Mouse (Mus musculus): Measurements from ENCODE around the gene Gstt4. TPM values are rescaled to one million over a fixed set of nuclear protein-coding genes. Genes with fewer than 3 reads are reported as not detected.
"Not testable (repeated sequence)": the region's sequence is repeated elsewhere in the genome, so short reads cannot be mapped to it uniquely, and the experiment has no call there.

The Gstt4 gene
- polyA plus RNA-seq, 1 experiment from 2014 or later: not detected

- H3K9ac ChIP-seq: no peak overlapping the region
- H3K4me3 ChIP-seq: no peak overlapping the region
- H3K27me3 ChIP-seq: 0 out of 2 replicates have a peak, but pooled peaks cover 3% of the 10 kb centered on the region
- H3K4me1 ChIP-seq: peaks cover 25% of the 10 kb centered on the region
- no peak overlapping the region for H3K4me2 ChIP-seq (replicated peaks)
- no peaks in the 10 kb centered on the region for H3K9me3 ChIP-seq (replicated peaks)
- no peak for ATAC-seq (ENCODE audit: low FRiP score)
- peaks cover 12% of the 10 kb centered on the region for H3K36me3 ChIP-seq
- no peak overlapping the region for H3K27ac ChIP-seq
- 96% methylated on average over 12 of the region's 12 CpGs for WGBS
Observed at GRCm38 (mm10) chr10:75852539-75853125, 30.3 kb upstream of the Gstt4 start.

DNA sequence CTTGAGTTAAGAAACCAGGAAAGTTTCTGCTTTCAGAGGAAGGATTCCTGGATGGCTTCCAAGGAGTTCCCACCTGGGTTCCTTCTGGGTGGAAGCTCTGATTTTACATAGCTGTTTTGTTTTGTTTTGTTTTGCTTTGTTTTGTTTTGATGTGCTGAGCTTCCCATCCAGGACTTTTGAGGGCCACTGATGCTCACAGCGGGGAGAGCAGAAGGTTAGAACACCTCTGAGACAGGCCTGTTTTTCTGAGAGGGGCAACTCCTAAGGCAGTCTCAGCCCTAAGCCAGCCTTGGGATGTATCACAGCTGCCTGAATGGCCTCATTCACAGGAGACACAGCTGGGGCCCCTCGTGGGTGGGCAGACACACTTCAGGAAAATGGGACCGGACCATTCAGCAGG is 29.3 kb upstream of the Gstt4 start:
- no peak overlapping the region for H3K27ac ChIP-seq
- peaks cover 3% of the 10 kb centered on the region; the same call in 1 of the 2 replicates for H3K36me3 ChIP-seq
- H3K4me1 ChIP-seq: peaks cover 23% of the 10 kb centered on the region
- 0 out of 2 replicates have a peak, but pooled peaks cover 3% of the 10 kb centered on the region for H3K27me3 ChIP-seq
- WGBS: 26% methylated on average over 3 of the region's 3 CpGs
- ATAC-seq (ENCODE audit: low FRiP score): no peak
- no peaks in the 10 kb centered on the region for H3K9me3 ChIP-seq (replicated peaks)
- H3K9ac ChIP-seq: no peak overlapping the region
- no peak overlapping the region for H3K4me2 ChIP-seq (replicated peaks)
- no peak overlapping the region for H3K4me3 ChIP-seq

DNA sequence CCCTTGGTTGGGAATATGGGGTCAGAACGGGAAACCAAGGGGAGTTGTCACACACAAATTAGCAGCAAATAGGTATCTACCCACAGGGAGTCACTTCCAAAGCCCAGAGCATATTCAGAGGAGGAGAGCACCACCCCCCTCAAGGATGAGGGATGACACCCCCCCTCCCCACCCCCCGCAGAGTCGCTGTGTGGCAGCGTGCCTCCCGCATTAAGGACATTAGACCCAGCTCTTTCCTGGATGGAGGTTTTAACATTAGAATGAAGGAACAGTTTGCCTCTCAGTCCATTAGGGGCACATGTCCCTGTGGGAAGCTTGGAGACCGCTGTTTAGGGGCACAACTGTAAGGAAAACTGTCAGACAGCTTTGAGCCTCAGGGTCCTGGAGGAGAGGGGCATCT is 28.7 kb upstream of the Gstt4 start:
- Histone ChIP-seq H3K9ac (no peak overlapping the region; the same call in 1 of the 2 replicates), H3K27ac (no peak overlapping the region), H3K27me3 (0 out of 2 replicates have a peak, but pooled peaks cover 3% of the 10 kb centered on the region), H3K4me2 (replicated peaks) (no peak overlapping the region), H3K4me1 (peaks cover 23% of the 10 kb centered on the region), H3K4me3 (no peak overlapping the region), H3K9me3 (replicated peaks) (no peaks in the 10 kb centered on the region), H3K36me3 (no peaks in the 10 kb centered on the region)
- 2% methylated on average over 6 of the region's 6 CpGs for WGBS
- no peak for ATAC-seq (ENCODE audit: low FRiP score)

GRCm38 (mm10) chr10:75848382-75848781 is 26.0 kb upstream of the Gstt4 start:
- Histone ChIP-seq H3K9me3 (replicated peaks) (no peaks in the 10 kb centered on the region), H3K27me3 (0 out of 2 replicates have a peak, but pooled peaks cover 3% of the 10 kb centered on the region), H3K4me1 (peaks cover 23% of the 10 kb centered on the region), H3K27ac (no peak overlapping the region), H3K9ac (no peak overlapping the region), H3K4me2 (replicated peaks) (no peak overlapping the region), H3K4me3 (no peak overlapping the region), H3K36me3 (no peaks in the 10 kb centered on the region)
- ATAC-seq (ENCODE audit: low FRiP score): no peak
- 22% methylated on average over 3 of the region's 3 CpGs for WGBS

DNA sequence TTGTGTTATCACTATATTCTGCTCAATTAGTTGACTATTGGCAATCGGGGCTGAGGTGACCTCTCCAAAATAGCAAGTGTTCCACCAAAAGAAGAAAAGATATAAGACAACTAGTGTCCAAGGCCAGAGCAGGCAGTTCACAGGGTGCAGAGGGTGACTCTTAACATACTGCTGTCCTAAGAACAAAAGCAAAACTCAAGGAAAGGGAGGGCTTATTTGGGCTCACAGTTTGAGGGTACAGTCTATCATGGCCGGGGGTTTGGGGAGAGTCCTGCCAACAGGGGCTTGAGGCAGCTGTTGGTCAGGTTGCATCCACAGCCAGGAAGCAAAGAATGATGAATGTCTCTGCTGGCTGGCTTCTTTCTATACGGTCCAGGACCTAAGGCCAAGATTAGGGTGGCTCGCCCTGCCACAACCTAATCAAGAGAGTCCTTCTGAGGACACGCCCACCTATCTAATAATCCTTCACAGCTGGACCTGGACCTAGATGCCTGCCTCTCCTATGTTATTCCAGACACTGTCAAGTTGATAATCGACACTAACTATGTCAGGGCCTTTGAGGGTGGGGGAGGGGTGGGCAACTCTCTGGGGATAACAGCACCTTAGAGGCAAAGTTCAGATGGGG is 23.1 kb upstream of the Gstt4 start:
- Histone ChIP-seq H3K27me3 (no peaks in the 10 kb centered on the region), H3K4me1 (peaks cover 8% of the 10 kb centered on the region; the same call in 1 of the 2 replicates), H3K36me3 (no peaks in the 10 kb centered on the region), H3K4me3 (no peak overlapping the region), H3K9ac (no peak overlapping the region), H3K27ac (no peak overlapping the region), H3K9me3 (replicated peaks) (no peaks in the 10 kb centered on the region), H3K4me2 (replicated peaks) (no peak overlapping the region)
- no peak for ATAC-seq (ENCODE audit: low FRiP score)
- WGBS: 72% methylated on average over 6 of the region's 6 CpGs

GRCm38 (mm10) chr10:75844800-75845199 is 22.5 kb upstream of the Gstt4 start:
- H3K9ac ChIP-seq: no peak overlapping the region
- no peak for ATAC-seq (ENCODE audit: low FRiP score)
- H3K27me3 ChIP-seq: no peaks in the 10 kb centered on the region; the same call in 1 of the 2 replicates
- no peak overlapping the region for H3K27ac ChIP-seq
- no peak overlapping the region for H3K4me3 ChIP-seq
- WGBS: 79% methylated on average over 1 of the region's 1 CpGs
- H3K4me1 ChIP-seq: peaks cover 8% of the 10 kb centered on the region; the same call in 1 of the 2 replicates
- no peaks in the 10 kb centered on the region for H3K9me3 ChIP-seq (replicated peaks)
- no peak overlapping the region for H3K4me2 ChIP-seq (replicated peaks)
- H3K36me3 ChIP-seq: no peaks in the 10 kb centered on the region

DNA sequence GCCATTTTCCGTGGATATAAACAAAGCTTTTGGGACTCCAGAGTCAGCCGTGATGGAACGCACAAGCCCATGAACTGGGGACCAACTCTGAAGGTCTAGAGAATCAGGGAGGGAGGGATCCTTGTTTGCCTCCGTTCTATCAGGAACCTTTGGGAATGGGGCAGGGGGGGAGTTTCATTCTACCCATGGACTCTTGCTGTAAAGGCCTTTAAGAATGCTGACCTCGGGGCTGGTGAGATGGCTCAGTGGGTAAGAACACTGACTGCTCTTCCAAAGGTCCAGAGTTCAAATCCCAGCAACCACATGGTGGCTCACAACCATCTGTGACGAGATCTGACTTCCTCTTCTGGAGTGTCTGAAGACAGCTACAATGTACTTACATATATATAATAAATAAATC is 21.6 kb upstream of the Gstt4 start:
- H3K4me1 ChIP-seq; H3K4me3 ChIP-seq; H3K27ac ChIP-seq; H3K4me2 ChIP-seq (replicated peaks); H3K27me3 ChIP-seq; H3K36me3 ChIP-seq; ATAC-seq (ENCODE audit: low FRiP score); H3K9ac ChIP-seq; H3K9me3 ChIP-seq (replicated peaks): not testable (repeated sequence)
- WGBS: 85% methylated on average over 6 of the region's 6 CpGs

- ATAC-seq (ENCODE audit: low FRiP score): no peak
Observed at GRCm38 (mm10) chr10:75839092-75839491, 16.7 kb upstream of the Gstt4 start.

GRCm38 (mm10) chr10:75837248-75837759 is 15.0 kb upstream of the Gstt4 start, which contains the start of gene Gstt2:
Gene Gstt2, minus strand, starts transcription at chr10:75837424.
- no peaks in the 10 kb centered on the region for H3K36me3 ChIP-seq
- H3K27ac ChIP-seq: peak within 1 kb of the TSS; percentile 84
- no peaks in the 10 kb centered on the region for H3K9me3 ChIP-seq (replicated peaks)
- H3K27me3 ChIP-seq: peaks cover 29% of the 10 kb centered on the region
- peaks cover 34% of the 10 kb centered on the region for H3K4me1 ChIP-seq
- peak; percentile 90 for ATAC-seq (ENCODE audit: low FRiP score)
- WGBS: under 1% methylated on average over 21 of the region's 21 CpGs
- peak within 1 kb of the TSS; percentile 60 for H3K4me2 ChIP-seq (replicated peaks)
- peak within 1 kb of the TSS; percentile 42 for H3K4me3 ChIP-seq
- peak within 1 kb of the TSS; percentile 56 for H3K9ac ChIP-seq

More at GRCm38 (mm10) chr10:75839092-75839491, 16.7 kb upstream of the Gstt4 start:
- Histone ChIP-seq H3K4me2 (replicated peaks) (no peak overlapping the region), H3K27ac (no peak overlapping the region), H3K36me3 (no peaks in the 10 kb centered on the region), H3K4me3 (no peak overlapping the region), H3K9ac (no peak overlapping the region), H3K27me3 (peaks cover 11% of the 10 kb centered on the region), H3K4me1 (peaks cover 26% of the 10 kb centered on the region), H3K9me3 (replicated peaks) (no peaks in the 10 kb centered on the region)
- 85% methylated on average over 10 of the region's 10 CpGs for WGBS

GRCm38 (mm10) chr10:75835761-75836531 is 13.6 kb upstream of the Gstt4 start:
- Histone ChIP-seq H3K4me3 (peak overlapping the region; percentile 14; the same call in 1 of the 2 replicates), H3K4me1 (peaks cover 34% of the 10 kb centered on the region), H3K9ac (no peak overlapping the region), H3K36me3 (no peaks in the 10 kb centered on the region), H3K9me3 (replicated peaks) (no peaks in the 10 kb centered on the region), H3K4me2 (replicated peaks) (peak overlapping the region; percentile 46), H3K27me3 (peaks cover 35% of the 10 kb centered on the region), H3K27ac (no peak overlapping the region)
- no peak for ATAC-seq (ENCODE audit: low FRiP score)
- WGBS: 40% methylated on average over 9 of the region's 10 CpGs

DNA sequence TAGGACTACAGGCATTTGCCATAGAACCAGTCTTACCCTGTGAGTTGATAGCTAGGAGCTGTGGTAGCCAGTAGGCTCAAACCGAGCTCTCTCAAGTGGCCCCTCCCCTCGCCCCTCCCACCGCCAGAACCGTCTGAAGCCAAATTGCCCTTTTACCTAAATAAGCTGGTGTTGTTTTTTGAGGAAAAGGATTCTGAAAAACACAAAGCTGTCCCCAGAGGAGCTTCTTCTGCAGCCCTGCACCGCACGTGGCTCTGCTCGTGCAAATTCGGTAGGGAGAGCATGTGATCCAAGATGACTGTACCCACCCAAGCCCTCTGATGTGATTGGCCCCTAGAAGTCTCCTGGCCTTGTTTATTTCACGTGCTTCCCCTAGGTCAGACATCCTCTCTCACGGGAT is 13.0 kb upstream of the Gstt4 start:
- no peak overlapping the region for H3K27ac ChIP-seq
- peaks cover 34% of the 10 kb centered on the region for H3K4me1 ChIP-seq
- H3K4me3 ChIP-seq: peak overlapping the region; percentile 14; the same call in 1 of the 2 replicates
- H3K9ac ChIP-seq: no peak overlapping the region
- ATAC-seq (ENCODE audit: low FRiP score): no peak
- H3K4me2 ChIP-seq (replicated peaks): peak overlapping the region; percentile 46
- H3K27me3 ChIP-seq: peaks cover 35% of the 10 kb centered on the region
- H3K9me3 ChIP-seq (replicated peaks): no peaks in the 10 kb centered on the region
- no peaks in the 10 kb centered on the region for H3K36me3 ChIP-seq
- 1% methylated on average over 10 of the region's 10 CpGs for WGBS

GRCm38 (mm10) chr10:75834721-75835120 is 12.4 kb upstream of the Gstt4 start:
- WGBS: 7% methylated on average over 9 of the region's 9 CpGs

More at GRCm38 (mm10) chr10:75834721-75835120, 12.4 kb upstream of the Gstt4 start:
- Histone ChIP-seq H3K4me3 (peak overlapping the region; percentile 34), H3K9ac (0 out of 2 replicates have a peak overlapping the region, but pooled peaks have one; percentile 27), H3K9me3 (replicated peaks) (no peaks in the 10 kb centered on the region), H3K4me1 (peaks cover 34% of the 10 kb centered on the region), H3K36me3 (no peaks in the 10 kb centered on the region), H3K27ac (no peak overlapping the region), H3K27me3 (peaks cover 35% of the 10 kb centered on the region), H3K4me2 (replicated peaks) (peak overlapping the region; percentile 52)
- ATAC-seq (ENCODE audit: low FRiP score): no peak

Data from hindbrain, embryonic 12.5 days (tissue).